Mouse (Mus musculus) megakaryocyte, embryonic 14.5 days (primary cell): ENCODE measurements around the gene Tmem240. TPM values are rescaled to one million over a fixed set of nuclear protein-coding genes. Genes with fewer than 3 reads are reported as not detected.

Experiments used
- H3K27me3 ChIP-seq: replicated peaks from 2 replicates; pipeline ENCODE3; 2012; ENCODE audit warnings: inconsistent platforms
- H3K36me3 ChIP-seq: replicated peaks from 2 replicates; pipeline ENCODE3; 2012; ENCODE audit warnings: low read length, inconsistent platforms, mixed read lengths
- H3K4me1 ChIP-seq: 2 replicates; pipeline ENCODE4 v1.6.1; 2012; ENCODE audit warnings: inconsistent platforms
- H3K4me3 ChIP-seq: replicated peaks from 2 replicates; pipeline ENCODE3; 2012; ENCODE audit warnings: moderate library complexity, mild to moderate bottlenecking, inconsistent platforms
- H3K9me3 ChIP-seq: 2 replicates; pipeline ENCODE4 v1.6.1; 2012; ENCODE audit warnings: inconsistent platforms
- FLI1 ChIP-seq: IDR thresholded peaks from 2 replicates; pipeline ENCODE4 v1.6.1; 2012; ENCODE audit warnings: low read length, inconsistent platforms, mixed read lengths
- GATA1 ChIP-seq: IDR thresholded peaks from 3 replicates; pipeline ENCODE4 v1.6.1; 2012; ENCODE audit warnings: mixed read lengths, low read length, inconsistent platforms, borderline replicate concordance
- polyA plus RNA-seq: library from polyadenylated mRNA; stranded (reverse); fragments of >175 nt; gene quantifications from 2 replicates; pipeline ENCODE4 v1.2.3, GENCODE M21; 2012; ENCODE audit warnings: low replicate concordance; ENCODE audit not compliant: insufficient read depth

Gene Tmem240
- polyA plus RNA-seq, 1 experiment, result 1.2 TPM

- no peaks in the 10 kb centered on the region for H3K9me3 ChIP-seq
- TF ChIP-seq FLI1, result no peak
- TF ChIP-seq GATA1, result no peak
- H3K4me3 ChIP-seq, result no peak overlapping the region
- peaks cover 98% of the 10 kb centered on the region for H3K36me3 ChIP-seq
- H3K27me3 ChIP-seq, result no peaks in the 10 kb centered on the region
- peaks cover 5% of the 10 kb centered on the region; the same call in 1 of the 2 replicates for H3K4me1 ChIP-seq
These were observed 10.5 kb downstream of the Tmem240 start for GRCm38 (mm10) chr4:155745136-155745535.

DNA sequence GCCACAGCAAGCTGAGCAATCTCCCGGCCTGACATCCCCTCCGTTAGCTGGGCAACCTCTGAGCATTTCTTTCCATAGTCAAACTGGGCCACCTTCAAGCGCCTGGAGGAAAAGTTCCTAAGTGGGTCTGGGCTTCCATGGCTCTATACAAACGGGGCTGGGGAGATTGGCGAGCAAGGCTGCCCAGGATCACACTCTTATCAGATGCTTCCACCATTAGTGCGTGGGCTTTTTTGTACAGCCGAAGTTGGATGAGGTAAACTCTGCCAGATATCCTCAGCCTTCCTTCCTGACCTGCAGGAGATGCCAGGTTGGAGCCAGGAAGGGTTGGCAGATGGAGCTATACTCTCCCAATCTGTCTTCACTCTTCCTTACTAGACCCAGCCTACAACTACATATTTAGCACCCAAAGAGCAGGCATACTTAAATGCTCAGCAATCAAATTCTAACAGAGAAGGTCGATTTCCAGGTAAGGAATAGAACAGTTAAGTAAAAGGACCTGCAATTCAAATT lies 11.5 kb downstream of the Tmem240 start:
- no peak overlapping the region for H3K4me3 ChIP-seq
- TF ChIP-seq FLI1, result no peak
- no peak for TF ChIP-seq GATA1
- H3K4me1 ChIP-seq, result peaks cover 5% of the 10 kb centered on the region; the same call in 1 of the 2 replicates
- H3K27me3 ChIP-seq, result no peaks in the 10 kb centered on the region
- H3K36me3 ChIP-seq, result peaks cover 98% of the 10 kb centered on the region
- H3K9me3 ChIP-seq, result no peaks in the 10 kb centered on the region

DNA sequence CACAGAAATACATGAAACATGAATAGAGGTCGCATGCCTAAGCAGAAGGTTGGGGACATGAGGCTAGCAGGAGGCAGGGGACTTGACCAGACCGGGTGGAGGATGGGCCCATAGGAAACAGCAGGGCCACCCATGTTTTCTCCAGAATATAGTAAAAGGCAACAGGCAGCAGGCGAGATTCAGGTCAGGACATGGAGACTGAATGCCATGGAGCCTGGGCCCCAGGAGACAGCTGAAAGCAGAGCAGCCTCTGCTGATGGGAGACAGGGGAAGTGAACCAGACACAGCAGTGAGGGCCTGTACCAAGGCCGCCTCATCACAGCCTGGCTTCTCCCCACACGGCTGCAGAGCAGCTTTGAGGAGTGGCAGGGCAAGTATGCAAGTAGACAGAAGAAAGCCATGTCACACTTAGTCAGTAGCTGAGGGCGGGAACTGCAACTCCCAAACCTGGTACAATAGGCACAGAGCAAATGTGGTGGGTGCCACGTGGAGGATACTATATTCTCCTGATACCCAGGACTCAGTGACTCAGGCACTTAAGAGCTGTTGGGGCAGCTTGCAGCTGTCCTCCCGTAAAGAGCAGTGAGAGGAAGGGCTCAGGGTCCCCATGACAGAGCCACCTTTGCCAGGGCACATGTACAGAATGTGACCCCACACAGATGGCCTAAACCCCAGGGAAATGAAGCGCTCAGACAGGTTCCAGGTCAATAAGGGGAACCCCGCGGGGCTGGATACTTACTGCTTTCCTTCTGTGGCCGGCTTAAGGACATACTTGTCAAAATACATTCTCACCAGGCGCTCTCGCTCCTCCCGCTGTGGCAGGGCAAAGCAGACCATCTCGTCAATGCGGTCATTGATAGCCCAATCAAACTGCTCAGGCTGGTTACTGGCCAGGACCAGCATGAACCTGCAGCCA lies 12.2 kb downstream of the Tmem240 start:
- peaks cover 5% of the 10 kb centered on the region; the same call in 1 of the 2 replicates for H3K4me1 ChIP-seq
- no peak overlapping the region for H3K4me3 ChIP-seq
- H3K27me3 ChIP-seq, result no peaks in the 10 kb centered on the region
- no peak for TF ChIP-seq GATA1
- no peak for TF ChIP-seq FLI1
- no peaks in the 10 kb centered on the region for H3K9me3 ChIP-seq
- H3K36me3 ChIP-seq, result peaks cover 98% of the 10 kb centered on the region

DNA sequence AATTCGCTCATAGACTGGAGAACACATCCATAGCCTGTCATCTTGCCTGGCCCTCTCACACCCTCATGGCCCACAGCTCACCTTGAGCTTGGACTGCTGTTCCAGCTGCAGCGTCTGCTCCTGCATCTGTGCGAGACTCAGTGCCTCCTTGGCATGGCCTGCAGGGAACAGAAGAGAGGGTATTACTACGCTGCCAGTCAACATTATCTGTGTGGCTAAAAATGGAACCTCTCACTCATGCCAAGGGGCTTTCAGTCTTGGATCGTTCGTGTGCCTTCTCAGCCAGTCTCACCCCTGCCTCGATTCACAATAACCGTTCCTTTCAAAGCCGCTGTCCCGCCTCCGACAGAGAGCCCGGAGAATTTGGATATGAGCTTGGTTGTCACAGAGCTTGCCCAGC lies 22.4 kb downstream of the Tmem240 start:
- H3K9me3 ChIP-seq, result no peaks in the 10 kb centered on the region
- peaks cover 38% of the 10 kb centered on the region for H3K4me1 ChIP-seq
- H3K27me3 ChIP-seq, result no peaks in the 10 kb centered on the region
- H3K36me3 ChIP-seq, result peaks cover 62% of the 10 kb centered on the region
- peak overlapping the region; percentile 42 for H3K4me3 ChIP-seq
- no peak for TF ChIP-seq FLI1
- no peak for TF ChIP-seq GATA1

DNA sequence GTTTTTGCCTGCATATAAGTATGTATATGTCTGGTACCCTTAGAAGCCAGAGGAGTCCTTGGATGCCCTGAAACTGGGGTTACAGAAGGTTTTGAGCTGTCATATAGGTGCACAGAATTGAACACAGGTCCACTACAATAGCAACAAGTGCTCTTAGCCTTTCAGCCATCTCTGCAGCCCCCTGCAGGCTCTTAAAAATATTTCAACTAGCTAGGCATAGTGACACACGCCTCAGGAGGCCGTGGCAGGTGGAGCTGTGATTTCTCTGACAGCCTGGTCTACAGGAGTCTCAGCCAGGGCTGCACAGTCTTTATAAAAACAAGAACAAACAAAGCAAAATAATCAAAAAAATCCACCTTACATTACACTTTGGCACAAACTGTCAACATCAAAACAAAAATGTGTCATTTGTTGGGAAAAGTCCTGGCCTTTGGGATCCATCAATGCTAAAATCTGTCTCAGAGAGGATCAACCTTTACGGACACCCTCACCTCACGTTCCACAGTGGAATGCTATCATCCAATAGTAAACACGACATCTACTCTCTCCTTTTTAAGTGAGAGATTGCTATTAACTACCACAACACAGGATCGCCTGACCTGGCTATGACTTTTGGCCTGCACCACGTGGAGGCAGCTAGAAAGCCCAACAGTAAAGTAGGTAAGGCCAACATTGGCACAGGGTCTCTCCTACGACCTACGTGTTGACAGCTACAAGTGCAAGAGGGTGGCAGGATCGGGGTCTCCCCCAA lies 25.4 kb downstream of the Tmem240 start:
- peaks cover 37% of the 10 kb centered on the region for H3K36me3 ChIP-seq
- no peak for TF ChIP-seq GATA1
- no peak for TF ChIP-seq FLI1
- peaks cover 45% of the 10 kb centered on the region for H3K4me1 ChIP-seq
- H3K4me3 ChIP-seq, result peak overlapping the region; percentile 93
- no peaks in the 10 kb centered on the region for H3K9me3 ChIP-seq
- H3K27me3 ChIP-seq, result no peaks in the 10 kb centered on the region

DNA sequence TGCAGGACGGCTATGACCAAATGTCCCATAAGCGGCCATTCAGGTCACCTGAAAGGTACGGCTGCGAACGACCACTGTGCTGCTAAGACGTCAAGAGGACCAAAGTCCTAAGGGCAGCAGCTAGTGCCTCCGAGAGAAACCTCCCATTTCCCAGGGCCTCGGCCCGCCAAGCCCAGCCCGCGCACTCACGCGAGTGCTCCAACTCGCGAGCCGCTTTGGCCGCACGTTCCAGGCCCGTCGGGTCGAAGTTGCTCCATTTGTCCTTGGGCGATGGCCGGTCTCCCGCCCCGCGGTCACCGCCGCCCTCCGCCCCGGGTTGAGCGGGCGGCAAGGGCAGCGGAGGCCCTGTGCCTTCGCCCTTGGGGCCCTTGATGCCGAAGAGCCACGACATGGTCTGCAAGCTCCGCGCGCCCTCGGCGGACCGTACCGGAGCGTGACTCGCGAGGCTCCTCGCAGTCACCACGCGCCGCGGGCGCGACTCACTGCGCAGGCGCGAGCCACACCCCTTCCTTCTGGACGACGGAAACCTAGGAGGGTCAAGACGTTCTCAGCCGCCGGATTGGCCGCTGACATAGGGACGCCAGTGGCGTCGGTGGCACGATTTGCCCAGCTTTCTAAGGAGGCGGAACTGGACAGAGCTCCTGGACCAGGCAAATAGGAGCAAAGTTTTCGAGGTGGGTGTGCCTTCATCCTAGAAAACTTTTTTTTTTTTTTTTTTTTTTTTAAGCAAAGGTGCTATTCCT lies 26.2 kb downstream of the Tmem240 start, which contains the start of gene Atad3a:
Atad3a (minus strand) TSS at position 481 of the 743 bp plus-strand sequence.
- TF ChIP-seq FLI1, result no peak
- no peak for TF ChIP-seq GATA1
- Histone ChIP-seq H3K4me1 (peaks cover 45% of the 10 kb centered on the region), H3K27me3 (no peaks in the 10 kb centered on the region)

DNA sequence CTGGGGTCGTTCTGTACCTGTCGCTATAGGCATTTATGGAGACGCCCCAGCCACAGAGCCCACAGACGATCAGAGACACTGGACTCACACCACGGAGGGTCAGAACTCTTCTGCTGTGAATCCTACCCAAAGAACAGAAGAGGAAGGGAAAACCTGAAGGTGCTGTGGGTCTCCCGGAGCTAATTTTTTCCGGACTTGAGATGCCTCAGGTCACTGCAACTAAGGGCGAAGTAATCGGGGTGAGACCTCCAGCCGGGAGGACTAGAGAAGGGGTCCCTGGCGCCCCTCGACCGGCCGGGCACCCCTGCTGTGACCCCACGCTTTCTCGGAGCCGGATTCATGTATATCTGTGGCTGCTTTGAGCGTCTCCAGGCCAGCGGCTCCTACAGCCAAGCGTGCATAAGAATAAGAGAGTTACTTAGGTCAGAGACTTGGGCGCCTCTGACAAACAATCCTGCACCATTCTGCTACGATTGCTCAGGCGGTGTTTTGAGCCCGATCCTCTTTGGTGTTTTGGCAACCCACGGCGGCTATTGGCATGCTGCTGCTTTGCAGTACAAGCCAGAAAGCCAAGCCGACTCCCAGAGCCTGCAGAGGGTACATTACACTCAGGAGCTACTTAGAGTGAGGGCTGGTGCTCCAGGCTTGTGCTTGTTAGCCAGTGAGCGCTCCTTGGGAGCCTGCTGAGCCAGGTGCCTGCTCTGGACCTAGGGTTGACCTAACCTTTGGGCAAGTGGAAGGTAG lies 26.9 kb downstream of the Tmem240 start:
- TF ChIP-seq FLI1, result no peak
- no peak for TF ChIP-seq GATA1
- Histone ChIP-seq H3K4me3 (peak overlapping the region; percentile 93), H3K9me3 (no peaks in the 10 kb centered on the region), H3K36me3 (peaks cover 22% of the 10 kb centered on the region), H3K4me1 (peaks cover 47% of the 10 kb centered on the region), H3K27me3 (no peaks in the 10 kb centered on the region)

More for the DNA sequence above, 26.2 kb downstream of the Tmem240 start, which contains the start of gene Atad3a:
- H3K36me3 ChIP-seq, result peaks cover 29% of the 10 kb centered on the region
- peak within 1 kb of the TSS; percentile 93 for H3K4me3 ChIP-seq
- no peaks in the 10 kb centered on the region for H3K9me3 ChIP-seq

DNA sequence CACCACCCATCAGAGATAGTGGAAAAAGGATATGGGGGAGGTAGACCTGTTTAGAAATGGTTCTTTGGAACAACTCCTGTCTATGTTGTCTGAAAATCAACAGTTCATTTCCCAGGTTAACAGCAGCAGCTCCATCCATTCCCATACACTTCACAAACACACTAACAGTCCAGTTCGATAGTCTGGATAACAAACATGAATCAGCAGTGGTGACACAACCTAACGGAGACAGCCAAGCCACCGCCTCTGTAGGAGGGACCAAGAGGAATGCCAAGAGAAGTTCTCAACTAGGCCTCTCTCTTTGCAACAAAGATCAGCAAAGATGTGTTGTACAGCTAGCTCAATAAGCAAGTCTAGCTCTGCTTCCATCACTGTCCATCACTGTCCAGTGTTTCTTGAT lies 27.8 kb downstream of the Tmem240 start:
- no peaks in the 10 kb centered on the region for H3K9me3 ChIP-seq
- TF ChIP-seq FLI1 (no peak), GATA1 (no peak)
- no peaks in the 10 kb centered on the region for H3K27me3 ChIP-seq
- H3K4me1 ChIP-seq, result peaks cover 48% of the 10 kb centered on the region
- peaks cover 14% of the 10 kb centered on the region for H3K36me3 ChIP-seq
- H3K4me3 ChIP-seq, result peak overlapping the region; percentile 60
